Mouse (Mus musculus) cerebellum, adult 2 months (tissue): ENCODE measurements around the gene Ttll10. TPM values are rescaled to one million over a fixed set of nuclear protein-coding genes. Genes with fewer than 3 reads are reported as not detected.

Experiments
- DNase-seq, 2 experiments: peaks; one replicate each; pipeline ENCODE4 v3.0.0; 2021
- H3K27ac ChIP-seq: fragments of 200-500 bp; 2 replicates; pipeline ENCODE4 v1.5.1; 2012; ENCODE audit warnings: low read length, control low read depth, inconsistent platforms; ENCODE audit not compliant: insufficient read depth
- H3K27me3 ChIP-seq: fragments of 200-500 bp; 2 replicates; pipeline ENCODE4 v1.6.1; 2012; ENCODE audit warnings: inconsistent platforms, mild to moderate bottlenecking, low read length, moderate library complexity; ENCODE audit not compliant: control insufficient read depth, insufficient read depth
- H3K4me1 ChIP-seq: fragments of 200-500 bp; 2 replicates; pipeline ENCODE4 v1.6.1; 2011; ENCODE audit warnings: low read length; ENCODE audit not compliant: control insufficient read depth, insufficient read depth
- H3K4me3 ChIP-seq: fragments of 200-500 bp; replicated peaks from 2 replicates; pipeline ENCODE3; 2011; ENCODE audit warnings: mild to moderate bottlenecking, low read depth, low read length, control low read depth; ENCODE audit not compliant: insufficient read depth
- CTCF ChIP-seq: fragments of 200-500 bp; IDR thresholded peaks from 2 replicates; pipeline ENCODE4 v1.5.1; 2011; ENCODE audit warnings: low read depth, mild to moderate bottlenecking, control low read depth, low read length, moderate library complexity, borderline replicate concordance; ENCODE audit not compliant: insufficient read depth
- POLR2A ChIP-seq: fragments of 200-500 bp; IDR thresholded peaks from 2 replicates; pipeline ENCODE4 v1.6.1; 2011; ENCODE audit warnings: low read length, control low read depth, borderline replicate concordance; ENCODE audit not compliant: insufficient read depth
- WGBS: fragments of 180-500 bp; shearing (Covaris S2); methylation state at CpG from one replicate; pipeline ENCODE4 v1.1.7; 2018; 5-methylcytosine and 5-hydroxymethylcytosine counted together
- polyA plus RNA-seq: library from polyadenylated mRNA; depleted of rRNA; stranded (reverse); fragments of >200 nt; gene quantifications from 2 replicates; pipeline ENCODE4 v1.2.3, GENCODE M21; 2012

Gene Ttll10
- polyA plus RNA-seq, 1 experiment, result 0.11 TPM

- Histone ChIP-seq H3K4me3 (no peak overlapping the region), H3K4me1 (no peaks in the 10 kb centered on the region), H3K27ac (no peak overlapping the region), H3K27me3 (no peaks in the 10 kb centered on the region)
- TF ChIP-seq POLR2A, result no peak
- TF ChIP-seq CTCF, result no peak
- no peak for DNase-seq
- WGBS, result 81% methylated on average over 1 of the region's 1 CpGs
Observed at GRCm38 (mm10) chr4:156092765-156093164, 33.6 kb upstream of the Ttll10 start.

GRCm38 (mm10) chr4:156091236-156091635 is 32.0 kb upstream of the Ttll10 start:
- H3K4me1 ChIP-seq, result no peaks in the 10 kb centered on the region
- no peaks in the 10 kb centered on the region for H3K27me3 ChIP-seq
- DNase-seq, result no peak
- H3K4me3 ChIP-seq, result no peak overlapping the region
- no peak for TF ChIP-seq POLR2A
- TF ChIP-seq CTCF, result no peak
- H3K27ac ChIP-seq, result no peak overlapping the region
- WGBS, result 55% methylated on average over 1 of the region's 1 CpGs

- no peaks in the 10 kb centered on the region for H3K4me1 ChIP-seq
- H3K4me3 ChIP-seq, result no peak overlapping the region
- no peaks in the 10 kb centered on the region for H3K27me3 ChIP-seq
- H3K27ac ChIP-seq, result no peak overlapping the region
- 42% methylated on average over 5 of the region's 5 CpGs for WGBS
- TF ChIP-seq POLR2A (no peak), CTCF (no peak)
- no peak for DNase-seq
Observed at GRCm38 (mm10) chr4:156087398-156088087, 28.3 kb upstream of the Ttll10 start.

- 84% methylated on average over 8 of the region's 8 CpGs for WGBS
- H3K27me3 ChIP-seq, result no peaks in the 10 kb centered on the region
Observed at GRCm38 (mm10) chr4:156085256-156085655, 26.0 kb upstream of the Ttll10 start.

GRCm38 (mm10) chr4:156084096-156084879 is 25.1 kb upstream of the Ttll10 start:
- no peak overlapping the region for H3K4me3 ChIP-seq

More at GRCm38 (mm10) chr4:156085256-156085655, 26.0 kb upstream of the Ttll10 start:
- Histone ChIP-seq H3K4me1 (no peaks in the 10 kb centered on the region), H3K27ac (no peak overlapping the region), H3K4me3 (no peak overlapping the region)
- no peak for DNase-seq
- TF ChIP-seq POLR2A (no peak), CTCF (no peak)

GRCm38 (mm10) chr4:156083348-156083747 is 24.1 kb upstream of the Ttll10 start:
- no peak for TF ChIP-seq POLR2A
- TF ChIP-seq CTCF, result no peak
- Histone ChIP-seq H3K27ac (no peak overlapping the region), H3K4me3 (no peak overlapping the region), H3K4me1 (no peaks in the 10 kb centered on the region), H3K27me3 (no peaks in the 10 kb centered on the region)
- DNase-seq, result no peak
- WGBS, result 56% methylated on average over 5 of the region's 5 CpGs

More at GRCm38 (mm10) chr4:156084096-156084879, 25.1 kb upstream of the Ttll10 start:
- WGBS, result 85% methylated on average over 9 of the region's 9 CpGs
- Histone ChIP-seq H3K4me1 (no peaks in the 10 kb centered on the region), H3K27ac (no peak overlapping the region), H3K27me3 (no peaks in the 10 kb centered on the region)
- no peak for TF ChIP-seq POLR2A
- no peak for TF ChIP-seq CTCF
- DNase-seq, result no peak

GRCm38 (mm10) chr4:156082621-156083234 is 23.5 kb upstream of the Ttll10 start:
- no peak overlapping the region for H3K27ac ChIP-seq
- TF ChIP-seq POLR2A (no peak), CTCF (no peak)
- H3K27me3 ChIP-seq, result no peaks in the 10 kb centered on the region
- no peak for DNase-seq
- no peak overlapping the region for H3K4me3 ChIP-seq
- WGBS, result 76% methylated on average over 4 of the region's 4 CpGs
- no peaks in the 10 kb centered on the region for H3K4me1 ChIP-seq
